Mouse (Mus musculus) layer of hippocampus, adult 18-20 months (tissue): ENCODE data around the gene Vmn1r13. TPM values are rescaled to one million over a fixed set of nuclear protein-coding genes. Genes with fewer than 3 reads are reported as not detected.
"Not testable (repeated sequence)": the region's sequence is repeated elsewhere in the genome, so short reads cannot be mapped to it uniquely, and the experiment has no call there.

Source experiments
- DNase-seq, 2 experiments: peaks; one replicate each; pipeline ENCODE4 v3.0.0; 2022; ENCODE audit warnings: low spot score in 2 of 2
- long read RNA-seq: library from polyadenylated mRNA; stranded (forward); transcript quantifications from one replicate; pipeline ENCODE4 v2.0.0, GENCODE M21; 2021
- total RNA-seq, 2 experiments: library from RNA; stranded (reverse); gene quantifications; 2 replicates each; pipeline ENCODE4 v1.2.3; 2021

Gene Vmn1r13
- total RNA-seq, result not detected
- long read RNA-seq, result 0 reads

- DNase-seq, result not testable (repeated sequence)
These were observed at the start of gene Vmn1r13 for GRCm38 (mm10) chr6:57202990-57203389. Gene Vmn1r13, plus strand, starts transcription at chr6:57203290.

GRCm38 (mm10) chr6:57156619-57157018 lies 46.5 kb upstream of the Vmn1r13 start, which contains the start of gene Vmn1r12:
Gene Vmn1r12, plus strand, starts transcription at chr6:57156919.
- DNase-seq, result no peak

GRCm38 (mm10) chr6:57190016-57190415 lies 13.1 kb upstream of the Vmn1r13 start:
- not testable (repeated sequence) for DNase-seq

- no peak for DNase-seq
These were observed 28.3 kb downstream of the Vmn1r13 start, which contains the start of gene Vmn1r14 for GRCm38 (mm10) chr6:57231386-57231785. Gene Vmn1r14, plus strand, starts transcription at chr6:57231686.

- DNase-seq, result no peak
These were observed 54.6 kb downstream of the Vmn1r13 start, which contains the start of gene Vmn1r15 for GRCm38 (mm10) chr6:57257652-57258051. Gene Vmn1r15, plus strand, starts transcription at chr6:57257952.

- no peak for DNase-seq
These were observed 57.9 kb downstream of the Vmn1r13 start for GRCm38 (mm10) chr6:57260990-57261389.

Other genes with a start within 250 kb of the Vmn1r13 start
- gene Vmn1r5, start 233.0 kb upstream of the Vmn1r13 start, total RNA-seq, result not detected
- not detected for gene Vmn1r6, start 206.0 kb upstream of the Vmn1r13 start, total RNA-seq
- not detected for gene Vmn1r7, start 178.0 kb upstream of the Vmn1r13 start, total RNA-seq
- gene Vmn1r8, start 171.0 kb upstream of the Vmn1r13 start, total RNA-seq, result not detected
- gene Vmn1r9, start 136.5 kb upstream of the Vmn1r13 start, total RNA-seq, result not detected
- not detected for gene Vmn1r10, start 93.8 kb upstream of the Vmn1r13 start, total RNA-seq
- gene Vmn1r11, start 69.8 kb upstream of the Vmn1r13 start, total RNA-seq, result not detected
- not detected for gene Vmn1r12, start 46.4 kb upstream of the Vmn1r13 start, total RNA-seq
- gene Vmn1r14, start 28.4 kb downstream of the Vmn1r13 start, total RNA-seq, result not detected
- not detected for gene Vmn1r15, start 54.7 kb downstream of the Vmn1r13 start, total RNA-seq
- not detected for gene Vmn1r16, start 126.2 kb downstream of the Vmn1r13 start, total RNA-seq
- not detected for gene Vmn1r17, start 160.4 kb downstream of the Vmn1r13 start, total RNA-seq
- gene Vmn1r18, start 192.5 kb downstream of the Vmn1r13 start, total RNA-seq, result under 1 TPM in 1 of 2 experiments, not detected in 1; 0.03 TPM
- gene Vmn1r19, start 200.5 kb downstream of the Vmn1r13 start, total RNA-seq, result not detected
- not detected for gene Vmn1r20, start 225.6 kb downstream of the Vmn1r13 start, total RNA-seq